9 mouse cellular contexts compared by ENCODE assay signal in genomic region chr3:79474911-79475310, GRCm38 (mm10).
DNase-seq lines count a peak whose midpoint lies in the region; ATAC-seq lines count a peak whose summit lies in the region.
"Had no signal": no experiment of that assay in that cellular context is flagged by ENCODE, and none has a peak within 500 bp of the region (broad histone marks: within the 10 kb centered on the region; RNA-seq: fewer than 3 reads in every experiment).

No protein-coding gene starts in this region.

- no peak for ATAC-seq in heart, embryonic 11.5 days (replicated peaks; ENCODE audit: insufficient number of reproducible peaks, low FRiP score, low TSS enrichment)
- peak; percentile 52 for ATAC-seq in hindbrain, embryonic 13.5 days (ENCODE audit: low FRiP score)
- ATAC-seq in midbrain, embryonic 15.5 days (replicated peaks) = peak; percentile 60
- no peak for ATAC-seq in kidney, embryonic 15.5 days (replicated peaks; ENCODE audit: low FRiP score)

- WGBS in heart, embryonic 11.5 days (ENCODE audit: insufficient replicate concordance) = 75% methylated on average over 4 of the region's 4 CpGs
- WGBS in hindbrain, embryonic 13.5 days = 38% methylated on average over 4 of the region's 4 CpGs
- 31% methylated on average over 4 of the region's 4 CpGs for WGBS in midbrain, embryonic 15.5 days
- 58% methylated on average over 4 of the region's 4 CpGs for WGBS in kidney, embryonic 15.5 days

- H3K4me1 ChIP-seq in heart, embryonic 11.5 days (ENCODE audit: control insufficient read depth, insufficient read depth, low read length) = no peaks in the 10 kb centered on the region; the same call in 1 of the 2 replicates
- H3K4me1 ChIP-seq in hindbrain, embryonic 13.5 days (replicated peaks) = peaks cover 27% of the 10 kb centered on the region
- no peaks in the 10 kb centered on the region for H3K4me1 ChIP-seq in midbrain, embryonic 15.5 days
- H3K4me1 ChIP-seq in kidney, embryonic 15.5 days = no peaks in the 10 kb centered on the region

- no peaks in the 10 kb centered on the region for H3K27me3 ChIP-seq in heart, embryonic 11.5 days (ENCODE audit: control insufficient read depth, insufficient read depth, low read length)
- H3K27me3 ChIP-seq in hindbrain, embryonic 13.5 days = no peaks in the 10 kb centered on the region
- H3K27me3 ChIP-seq in midbrain, embryonic 15.5 days (replicated peaks) = no peaks in the 10 kb centered on the region
- H3K27me3 ChIP-seq in kidney, embryonic 15.5 days = no peaks in the 10 kb centered on the region
- H3K27me3 ChIP-seq: megakaryocyte, embryonic 14.5 days had no signal

- DNase-seq in heart, adult 8-10 months (ENCODE audit: low spot score) = peak; percentile 41
- DNase-seq in fat pad, adult 2 months (ENCODE audit: extremely low read depth, low read depth, low spot score) = peak; percentile 86
- no peak for DNase-seq in B cell, adult 2 months

- H3K4me3 ChIP-seq in heart, embryonic 11.5 days (ENCODE audit: low read depth, low read length) = no peak overlapping the region
- no peak overlapping the region for H3K4me3 ChIP-seq in hindbrain, embryonic 13.5 days
- H3K4me3 ChIP-seq in midbrain, embryonic 15.5 days = no peak overlapping the region
- no peak overlapping the region for H3K4me3 ChIP-seq in kidney, embryonic 15.5 days (replicated peaks)
- H3K4me3 ChIP-seq: megakaryocyte, embryonic 14.5 days had no signal

- no peak overlapping the region for H3K27ac ChIP-seq in heart, embryonic 11.5 days (ENCODE audit: low read depth, low read length)
- H3K27ac ChIP-seq in hindbrain, embryonic 13.5 days = no peak overlapping the region
- no peak overlapping the region for H3K27ac ChIP-seq in midbrain, embryonic 15.5 days
- no peak overlapping the region for H3K27ac ChIP-seq in kidney, embryonic 15.5 days

- no peak overlapping the region for H3K9ac ChIP-seq in heart, embryonic 11.5 days (ENCODE audit: low read depth, low read length)
- H3K9ac ChIP-seq in hindbrain, embryonic 13.5 days = no peak overlapping the region
- H3K9ac ChIP-seq in midbrain, embryonic 15.5 days = no peak overlapping the region
- no peak overlapping the region for H3K9ac ChIP-seq in kidney, embryonic 15.5 days

- H3K36me3 ChIP-seq in heart, embryonic 11.5 days (ENCODE audit: control insufficient read depth, insufficient read depth, low read length) = peaks cover 4% of the 10 kb centered on the region; the same call in 1 of the 2 replicates
- H3K36me3 ChIP-seq in hindbrain, embryonic 13.5 days = peaks cover 38% of the 10 kb centered on the region
- H3K36me3 ChIP-seq in midbrain, embryonic 15.5 days (replicated peaks) = 0 out of 2 replicates have a peak, but pooled peaks cover 8% of the 10 kb centered on the region
- H3K36me3 ChIP-seq in kidney, embryonic 15.5 days = peaks cover 35% of the 10 kb centered on the region

- no peak overlapping the region for H3K4me2 ChIP-seq in heart, embryonic 11.5 days
- H3K4me2 ChIP-seq in hindbrain, embryonic 13.5 days = no peak overlapping the region
- no peak overlapping the region for H3K4me2 ChIP-seq in midbrain, embryonic 15.5 days
- H3K4me2 ChIP-seq in kidney, embryonic 15.5 days = no peak overlapping the region
- H3K4me2 ChIP-seq: liver, embryonic 11.5 days had no signal

- H3K9me3 ChIP-seq in heart, embryonic 11.5 days (replicated peaks; ENCODE audit: control insufficient read depth, low read length) = no peaks in the 10 kb centered on the region
- H3K9me3 ChIP-seq in hindbrain, embryonic 13.5 days = no peaks in the 10 kb centered on the region
- H3K9me3 ChIP-seq in midbrain, embryonic 15.5 days = no peaks in the 10 kb centered on the region
- H3K9me3 ChIP-seq in kidney, embryonic 15.5 days (replicated peaks) = no peaks in the 10 kb centered on the region
- H3K9me3 ChIP-seq: megakaryocyte, embryonic 14.5 days had no signal

Comparison
In these comparisons a context has a peak if more than half of its experiments do, and no peak if none do; other contexts are left out.
1. DNase-seq: peak in heart, adult 8-10 months (single experiment) and fat pad, adult 2 months (single experiment); none in B cell, adult 2 months (0 of 2).
2. ATAC-seq: peak in hindbrain, embryonic 13.5 days (single experiment) and midbrain, embryonic 15.5 days (single experiment); none in heart, embryonic 11.5 days (single experiment) and kidney, embryonic 15.5 days (single experiment).